In the genomic region with DNA sequence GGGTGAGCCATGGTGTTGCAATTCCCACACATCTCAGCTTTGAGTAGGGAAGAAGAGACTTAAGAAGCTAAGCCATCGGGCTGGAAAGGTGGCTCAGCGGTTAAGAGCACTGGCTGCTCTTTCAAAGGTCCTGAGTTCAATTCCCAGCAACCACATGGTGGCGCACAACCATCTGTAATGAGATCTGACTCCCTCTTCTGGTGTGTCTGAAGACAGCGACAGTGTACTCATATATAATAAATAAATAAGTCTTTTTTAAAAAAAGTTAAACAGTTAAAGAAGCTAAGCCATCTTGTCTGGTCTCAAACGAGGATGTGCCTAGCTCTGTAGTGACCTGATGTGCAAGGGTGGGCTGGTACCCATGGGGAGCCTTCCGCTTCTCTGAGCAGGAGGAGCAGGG, we compare ENCODE assay signal across 6 mouse cellular contexts. TPM values are rescaled to one million over a fixed set of nuclear protein-coding genes. Genes with fewer than 3 reads are reported as not detected.
DNase-seq lines count a peak whose midpoint lies in the region; ATAC-seq and TF ChIP-seq lines count a peak whose summit lies in the region.
"Not testable (repeated sequence)": the region's sequence is repeated elsewhere in the genome, so short reads cannot be mapped to it uniquely, and the experiment has no call there.

No protein-coding gene starts in this region.

- not testable (repeated sequence) for H3K9me3 ChIP-seq in E14TG2a.4 (ENCODE audit: low read length); forebrain, postnatal 0 days (ENCODE audit: low read length); hindbrain, postnatal 0 days (ENCODE audit: low read length); liver, postnatal 0 days (ENCODE audit: low read length); midbrain, embryonic 11.5 days (ENCODE audit: control insufficient read depth, low read length)

- not testable (repeated sequence) for TF ChIP-seq EP300 in liver, postnatal 0 days (IDR thresholded peaks at IDR 0.05; ENCODE audit: low read depth)

- H3K4me3 ChIP-seq in E14TG2a.4 (replicated peaks; ENCODE audit: low read length); forebrain, postnatal 0 days (ENCODE audit: low read depth, low read length); hindbrain, postnatal 0 days (ENCODE audit: low read length); layer of hippocampus, adult 2 months; liver, postnatal 0 days (ENCODE audit: low read depth, low read length); midbrain, embryonic 11.5 days (ENCODE audit: low read depth, low read length): not testable (repeated sequence)

- peak; percentile 12; the same call in 1 of the 2 replicates for TF ChIP-seq CTCF in E14TG2a.4 (conservative IDR thresholded peaks at IDR 0.05; ENCODE audit: low read length)
- peak; percentile 36 for TF ChIP-seq CTCF in forebrain, postnatal 0 days (IDR thresholded peaks at IDR 0.05; ENCODE audit: low read depth)
- TF ChIP-seq CTCF in hindbrain, postnatal 0 days (IDR thresholded peaks at IDR 0.05; ENCODE audit: low read depth), result 0 out of 2 replicates have a peak, but pooled peaks have one; percentile 8
- peak; percentile 35 for TF ChIP-seq CTCF in layer of hippocampus, adult 2 months (conservative IDR thresholded peaks at IDR 0.05)
- TF ChIP-seq CTCF in liver, postnatal 0 days (IDR thresholded peaks at IDR 0.05; ENCODE audit: low read depth), result peak; percentile 32; the same call in 1 of the 2 replicates

- ATAC-seq in forebrain, postnatal 0 days; hindbrain, postnatal 0 days; liver, postnatal 0 days; midbrain, embryonic 11.5 days (ENCODE audit: low FRiP score): not testable (repeated sequence)

- 88% methylated on average over 6 of the region's 6 CpGs for WGBS in forebrain, postnatal 0 days
- 85% methylated on average over 6 of the region's 6 CpGs for WGBS in hindbrain, postnatal 0 days
- 84% methylated on average over 6 of the region's 6 CpGs for WGBS in liver, postnatal 0 days (ENCODE audit: insufficient replicate concordance)
- 91% methylated on average over 6 of the region's 6 CpGs for WGBS in midbrain, embryonic 11.5 days

- not testable (repeated sequence) for H3K27ac ChIP-seq in forebrain, postnatal 0 days (ENCODE audit: low read depth, low read length); hindbrain, postnatal 0 days; layer of hippocampus, adult 2 months; liver, postnatal 0 days (ENCODE audit: low read depth); midbrain, embryonic 11.5 days (ENCODE audit: low read depth, low read length)

- not testable (repeated sequence) for H3K27me3 ChIP-seq in E14TG2a.4 (ENCODE audit: insufficient read depth, low read length); forebrain, postnatal 0 days (ENCODE audit: insufficient read depth, low read length); hindbrain, postnatal 0 days (ENCODE audit: insufficient read depth, low read length); liver, postnatal 0 days (ENCODE audit: insufficient read depth, low read length); midbrain, embryonic 11.5 days (ENCODE audit: control insufficient read depth, insufficient read depth, low read length)

- DNase-seq in forebrain, postnatal 0 days; hindbrain, postnatal 0 days (ENCODE audit: low spot score); layer of hippocampus, adult 2 months (ENCODE audit: low spot score in 2 of 2); liver, postnatal 0 days: not testable (repeated sequence)
- peak; percentile 80 for DNase-seq in midbrain, embryonic 11.5 days (ENCODE audit: low spot score, missing footprints)

- peaks cover 100% of the 10 kb centered on the region for H3K36me3 ChIP-seq in E14TG2a.4 (ENCODE audit: insufficient read depth, low read length)
- peaks cover 74% of the 10 kb centered on the region for H3K36me3 ChIP-seq in forebrain, postnatal 0 days (ENCODE audit: insufficient read depth)
- peaks cover 60% of the 10 kb centered on the region for H3K36me3 ChIP-seq in hindbrain, postnatal 0 days (ENCODE audit: insufficient read depth, low read length)
- peaks cover 73% of the 10 kb centered on the region for H3K36me3 ChIP-seq in liver, postnatal 0 days (replicated peaks; ENCODE audit: insufficient read depth, low read length)
- peaks cover 55% of the 10 kb centered on the region for H3K36me3 ChIP-seq in midbrain, embryonic 11.5 days (ENCODE audit: control insufficient read depth, insufficient read depth, low read length)

- not testable (repeated sequence) for H3K9ac ChIP-seq in forebrain, postnatal 0 days; hindbrain, postnatal 0 days (replicated peaks; ENCODE audit: low read length); liver, postnatal 0 days (replicated peaks); midbrain, embryonic 11.5 days (ENCODE audit: low read length)

- H3K4me2 ChIP-seq in forebrain, postnatal 0 days (ENCODE audit: low read depth); hindbrain, postnatal 0 days (ENCODE audit: low read depth, low read length); liver, postnatal 0 days (ENCODE audit: low read depth, low read length); midbrain, embryonic 11.5 days: not testable (repeated sequence)

- H3K4me1 ChIP-seq in E14TG2a.4 (replicated peaks; ENCODE audit: low read depth, low read length), result peaks cover 76% of the 10 kb centered on the region
- not testable (repeated sequence) for H3K4me1 ChIP-seq in forebrain, postnatal 0 days (ENCODE audit: insufficient read depth); hindbrain, postnatal 0 days (ENCODE audit: insufficient read depth, low read length); liver, postnatal 0 days (ENCODE audit: insufficient read depth); midbrain, embryonic 11.5 days (ENCODE audit: control insufficient read depth, insufficient read depth, low read length)

RNA-seq across cellular contexts. Expression of a gene that starts 6.8 kb away (rescaled TPM):
- total RNA-seq in forebrain, postnatal 0 days (2014; rRNA removed), result 65.9 and 66.4 TPM in 2 replicates
- 135 and 140 TPM in 2 replicates for polyA plus RNA-seq in forebrain, postnatal 0 days (2015; fragmentation: Nextera tagmentation; extraction: Ambion mirVana)
- 22.6 and 26.0 TPM in 2 replicates for total RNA-seq in hindbrain, postnatal 0 days (2014; rRNA removed)
- polyA plus RNA-seq in hindbrain, postnatal 0 days (2015; fragmentation: Nextera tagmentation; extraction: Ambion mirVana), result 124 and 137 TPM in 2 replicates
- total RNA-seq in layer of hippocampus, adult 2 months (2021), result 10 to 100 TPM; 95.2 to 97.8 TPM
- polyA plus RNA-seq in liver, postnatal 0 days (2015; fragmentation: Nextera tagmentation; extraction: Ambion mirVana), result 32.5 and 34.0 TPM in 2 replicates
- polyA plus RNA-seq in midbrain, embryonic 11.5 days (2014; fragmentation: Nextera tagmentation; extraction: Ambion mirVana), result 124 and 131 TPM in 2 replicates

RNA-seq across cellular contexts. Expression of a gene that starts 6.9 kb away (rescaled TPM):
- total RNA-seq in forebrain, postnatal 0 days (2014; rRNA removed), result 127 and 138 TPM in 2 replicates
- polyA plus RNA-seq in forebrain, postnatal 0 days (2015; fragmentation: Nextera tagmentation; extraction: Ambion mirVana), result 166 and 206 TPM in 2 replicates
- total RNA-seq in hindbrain, postnatal 0 days (2014; rRNA removed), result 62.5 and 63.1 TPM in 2 replicates
- polyA plus RNA-seq in hindbrain, postnatal 0 days (2015; fragmentation: Nextera tagmentation; extraction: Ambion mirVana), result 161 and 165 TPM in 2 replicates
- 10 to 100 TPM; 67.4 to 73.4 TPM for total RNA-seq in layer of hippocampus, adult 2 months (2021)
- 94.8 and 97.2 TPM in 2 replicates for polyA plus RNA-seq in liver, postnatal 0 days (2015; fragmentation: Nextera tagmentation; extraction: Ambion mirVana)
- 276 and 283 TPM in 2 replicates for polyA plus RNA-seq in midbrain, embryonic 11.5 days (2014; fragmentation: Nextera tagmentation; extraction: Ambion mirVana)

RNA-seq across cellular contexts. Expression of a gene that starts 19.3 kb away (rescaled TPM):
- total RNA-seq in forebrain, postnatal 0 days (2014; rRNA removed), result 28.6 and 34.2 TPM in 2 replicates
- 59.9 and 67.1 TPM in 2 replicates for polyA plus RNA-seq in forebrain, postnatal 0 days (2015; fragmentation: Nextera tagmentation; extraction: Ambion mirVana)
- total RNA-seq in hindbrain, postnatal 0 days (2014; rRNA removed), result 36.4 and 53.3 TPM in 2 replicates
- polyA plus RNA-seq in hindbrain, postnatal 0 days (2015; fragmentation: Nextera tagmentation; extraction: Ambion mirVana), result 73.6 and 84.9 TPM in 2 replicates
- 10 to 100 TPM; 17.7 to 19.4 TPM for total RNA-seq in layer of hippocampus, adult 2 months (2021)
- 157 and 181 TPM in 2 replicates for polyA plus RNA-seq in liver, postnatal 0 days (2015; fragmentation: Nextera tagmentation; extraction: Ambion mirVana)
- 44.3 and 48.3 TPM in 2 replicates for polyA plus RNA-seq in midbrain, embryonic 11.5 days (2014; fragmentation: Nextera tagmentation; extraction: Ambion mirVana)

RNA-seq across cellular contexts. Expression of a gene that starts 33.6 kb away (rescaled TPM):
- 30.1 and 32.6 TPM in 2 replicates for total RNA-seq in forebrain, postnatal 0 days (2014; rRNA removed)
- 20.4 and 21.7 TPM in 2 replicates for polyA plus RNA-seq in forebrain, postnatal 0 days (2015; fragmentation: Nextera tagmentation; extraction: Ambion mirVana)
- 27.8 and 28.6 TPM in 2 replicates for total RNA-seq in hindbrain, postnatal 0 days (2014; rRNA removed)
- polyA plus RNA-seq in hindbrain, postnatal 0 days (2015; fragmentation: Nextera tagmentation; extraction: Ambion mirVana), result 16.9 and 17.5 TPM in 2 replicates
- 10 to 100 TPM; 21.8 to 24.9 TPM for total RNA-seq in layer of hippocampus, adult 2 months (2021)
- polyA plus RNA-seq in liver, postnatal 0 days (2015; fragmentation: Nextera tagmentation; extraction: Ambion mirVana), result 4.4 and 5.5 TPM in 2 replicates
- 14.5 and 15.6 TPM in 2 replicates for polyA plus RNA-seq in midbrain, embryonic 11.5 days (2014; fragmentation: Nextera tagmentation; extraction: Ambion mirVana)

RNA-seq across cellular contexts. Expression of a gene that starts 33.7 kb away (rescaled TPM):
- 47.9 and 52.7 TPM in 2 replicates for total RNA-seq in forebrain, postnatal 0 days (2014; rRNA removed)
- polyA plus RNA-seq in forebrain, postnatal 0 days (2015; fragmentation: Nextera tagmentation; extraction: Ambion mirVana), result 38.1 and 39.2 TPM in 2 replicates
- total RNA-seq in hindbrain, postnatal 0 days (2014; rRNA removed), result 33.1 and 48.1 TPM in 2 replicates
- polyA plus RNA-seq in hindbrain, postnatal 0 days (2015; fragmentation: Nextera tagmentation; extraction: Ambion mirVana), result 37.8 and 40.1 TPM in 2 replicates
- total RNA-seq in layer of hippocampus, adult 2 months (2021), result 10 to 100 TPM; 24.8 to 24.9 TPM
- 18.1 and 19.3 TPM in 2 replicates for polyA plus RNA-seq in liver, postnatal 0 days (2015; fragmentation: Nextera tagmentation; extraction: Ambion mirVana)
- 31.7 and 35.9 TPM in 2 replicates for polyA plus RNA-seq in midbrain, embryonic 11.5 days (2014; fragmentation: Nextera tagmentation; extraction: Ambion mirVana)
